Mouse (Mus musculus) CH12.LX (cell line): ENCODE data around the gene Plau. TPM values are rescaled to one million over a fixed set of nuclear protein-coding genes. Genes with fewer than 3 reads are reported as not detected.

Source experiments
- DNase-seq: peaks from one replicate; pipeline ENCODE4 v3.0.0-alpha.2; 2013; ENCODE audit errors: extremely low read depth
- H3K27ac ChIP-seq: 2 replicates; pipeline ENCODE4 v1.5.1; 2012; ENCODE audit warnings: low read depth, mild to moderate bottlenecking, control low read depth, moderate library complexity; ENCODE audit not compliant: insufficient read depth
- H3K27me3 ChIP-seq: replicated peaks from 2 replicates; pipeline ENCODE3; 2012; ENCODE audit warnings: inconsistent platforms
- H3K36me3 ChIP-seq, 2 experiments: replicated peaks in 1 of 2; 2 replicates each; pipeline versions ENCODE3 to v1.6.1; 2012; ENCODE audit warnings: inconsistent platforms in 1 of 2, low read length in 1 of 2, mild to moderate bottlenecking in 1 of 2, mixed read lengths in 1 of 2, moderate library complexity in 1 of 2; ENCODE audit not compliant: control insufficient read depth in 1 of 2, insufficient read depth in 1 of 2
- H3K4me1 ChIP-seq, 2 experiments: 2 replicates each; pipeline ENCODE4 v1.6.1; 2012; ENCODE audit warnings: inconsistent platforms in 1 of 2, moderate library complexity in 1 of 2; ENCODE audit not compliant: insufficient read depth in 2 of 2, control insufficient read depth in 1 of 2
- H3K4me2 ChIP-seq: 2 replicates; pipeline ENCODE4 v1.6.1; 2012; ENCODE audit warnings: low read depth, mild to moderate bottlenecking, control low read depth; ENCODE audit not compliant: poor library complexity, insufficient read depth, severe bottlenecking
- H3K4me3 ChIP-seq, 3 experiments: fragments of 150-350 bp in 1 of 3; sonication (generic) in 1 of 3; replicated peaks in 1 of 3; 2 replicates each; pipeline versions ENCODE3 to v1.5.1; 2011 to 2012; ENCODE audit warnings: low read depth in 2 of 3, low read length in 2 of 3, mild to moderate bottlenecking in 2 of 3, moderate library complexity in 2 of 3, control low read depth in 1 of 3, improper control_type of control experiment in 1 of 3, inconsistent platforms in 1 of 3, mixed read lengths in 1 of 3; ENCODE audit not compliant: poor library complexity in 1 of 3
- H3K79me2 ChIP-seq: replicated peaks from 2 replicates; pipeline ENCODE4 v1.6.1; 2012; ENCODE audit warnings: mild to moderate bottlenecking, moderate library complexity; ENCODE audit not compliant: control insufficient read depth, poor library complexity, insufficient read depth, severe bottlenecking; ENCODE audit errors: extremely low read depth
- H3K9ac ChIP-seq: 2 replicates; pipeline ENCODE4 v1.6.1; 2012; ENCODE audit warnings: low read depth, mild to moderate bottlenecking, control low read depth, moderate library complexity; ENCODE audit not compliant: insufficient read depth
- H3K9me3 ChIP-seq: replicated peaks from 2 replicates; pipeline ENCODE3; 2012; ENCODE audit warnings: low read length, inconsistent platforms, mixed read lengths
- BHLHE40 ChIP-seq: IDR thresholded peaks from 2 replicates; pipeline ENCODE4 v1.6.1; 2011; ENCODE audit warnings: mild to moderate bottlenecking, low read depth, low read length, improper control_type of control experiment
- CHD2 ChIP-seq: IDR thresholded peaks from 2 replicates; pipeline ENCODE4 v1.6.1; 2011; ENCODE audit warnings: low read length, improper control_type of control experiment
- CTCF ChIP-seq, 2 experiments: IDR thresholded peaks in 1 of 2; conservative IDR thresholded peaks in 1 of 2; 2 replicates each; pipeline ENCODE4 v1.5.1; 2011 to 2012; ENCODE audit warnings: low read depth in 2 of 2, low read length in 2 of 2, improper control_type of control experiment in 1 of 2, inconsistent platforms in 1 of 2, mild to moderate bottlenecking in 1 of 2, moderate library complexity in 1 of 2
- E2F4 ChIP-seq: IDR thresholded peaks from 2 replicates; pipeline ENCODE4 v1.6.1; 2011; ENCODE audit warnings: low read depth, low read length, improper control_type of control experiment; ENCODE audit not compliant: insufficient replicate concordance
- ETS1 ChIP-seq: conservative IDR thresholded peaks from 2 replicates; pipeline ENCODE4 v1.6.1; 2012; ENCODE audit warnings: low read depth, mild to moderate bottlenecking, inconsistent platforms, low read length, improper control_type of control experiment, moderate library complexity
- IRF4 ChIP-seq: IDR thresholded peaks from 2 replicates; pipeline ENCODE4 v1.6.1; 2014; ENCODE audit warnings: low read depth, mild to moderate bottlenecking, inconsistent platforms, low read length, improper control_type of control experiment
- JUND ChIP-seq: conservative IDR thresholded peaks from 2 replicates; pipeline ENCODE4 v1.6.1; 2011; ENCODE audit warnings: low read depth, low read length, improper control_type of control experiment
- MAFK ChIP-seq: IDR thresholded peaks from 2 replicates; pipeline ENCODE4 v1.6.1; 2011; ENCODE audit warnings: low read length, improper control_type of control experiment; ENCODE audit not compliant: insufficient replicate concordance
- MAZ ChIP-seq: IDR thresholded peaks from 2 replicates; pipeline ENCODE4 v1.6.1; 2012; ENCODE audit warnings: low read depth, mild to moderate bottlenecking, inconsistent platforms, low read length, improper control_type of control experiment, moderate library complexity
- MEF2A ChIP-seq: IDR thresholded peaks from 2 replicates; pipeline ENCODE4 v1.6.1; 2014; ENCODE audit warnings: low read depth, mild to moderate bottlenecking, inconsistent platforms, low read length, improper control_type of control experiment, borderline replicate concordance
- MXI1 ChIP-seq: IDR thresholded peaks from 2 replicates; pipeline ENCODE4 v1.6.1; 2011; ENCODE audit warnings: mild to moderate bottlenecking, low read depth, low read length, improper control_type of control experiment
- MYC ChIP-seq: IDR thresholded peaks from 2 replicates; pipeline ENCODE4 v1.6.1; 2011; ENCODE audit warnings: low read depth, mild to moderate bottlenecking, improper control_type of control experiment, low read length
- PAX5 ChIP-seq: IDR thresholded peaks from 2 replicates; pipeline ENCODE4 v1.6.1; 2012; ENCODE audit warnings: low read length, inconsistent platforms, mixed read lengths
- POLR2A ChIP-seq: IDR thresholded peaks from 2 replicates; pipeline ENCODE4 v1.6.1; 2011; ENCODE audit warnings: low read depth, mild to moderate bottlenecking, improper control_type of control experiment, low read length
- RAD21 ChIP-seq: IDR thresholded peaks from 2 replicates; pipeline ENCODE4 v1.6.1; 2011; ENCODE audit warnings: low read depth, mild to moderate bottlenecking, low read length, improper control_type of control experiment, moderate library complexity
- RCOR1 ChIP-seq: conservative IDR thresholded peaks from 2 replicates; pipeline ENCODE4 v1.6.1; 2012; ENCODE audit warnings: low read depth, mild to moderate bottlenecking, inconsistent platforms, low read length, improper control_type of control experiment
- SIN3A ChIP-seq: IDR thresholded peaks from 2 replicates; pipeline ENCODE4 v1.6.1; 2012; ENCODE audit warnings: low read length, improper control_type of control experiment, inconsistent platforms
- SMC3 ChIP-seq: IDR thresholded peaks from 2 replicates; pipeline ENCODE4 v1.6.1; 2011; ENCODE audit warnings: low read depth, low read length, improper control_type of control experiment
- TBP ChIP-seq: conservative IDR thresholded peaks from 2 replicates; pipeline ENCODE4 v1.6.1; 2011; ENCODE audit warnings: low read depth, low read length, improper control_type of control experiment
- TCF12 ChIP-seq: IDR thresholded peaks from 2 replicates; pipeline ENCODE4 v1.6.1; 2014; ENCODE audit warnings: low read depth, mild to moderate bottlenecking, inconsistent platforms, low read length, improper control_type of control experiment
- UBTF ChIP-seq: IDR thresholded peaks from 2 replicates; pipeline ENCODE4 v1.6.1; 2012; ENCODE audit warnings: low read depth, mild to moderate bottlenecking, inconsistent platforms, low read length, improper control_type of control experiment, moderate library complexity
- USF1 ChIP-seq: IDR thresholded peaks from 2 replicates; pipeline ENCODE4 v1.6.1; 2014; ENCODE audit warnings: low read depth, mild to moderate bottlenecking, inconsistent platforms, low read length, improper control_type of control experiment
- USF2 ChIP-seq: conservative IDR thresholded peaks from 2 replicates; pipeline ENCODE4 v1.6.1; 2011; ENCODE audit warnings: low read depth, low read length, improper control_type of control experiment
- ZC3H11A ChIP-seq: IDR thresholded peaks from 2 replicates; pipeline ENCODE4 v1.6.1; 2012; ENCODE audit warnings: low read depth, mild to moderate bottlenecking, inconsistent platforms, low read length, improper control_type of control experiment
- ZNF384 ChIP-seq: IDR thresholded peaks from 2 replicates; pipeline ENCODE4 v1.6.1; 2012; ENCODE audit warnings: low read depth, low read length, improper control_type of control experiment, inconsistent platforms
- dilution Hi-C: fragments of 300-500 bp; cut with MboI; formaldehyde crosslinking; loops from 2 replicates; pipeline ENCODE4 v1.14.3; 2020; ENCODE audit warnings: low sequenced_read_pairs; ENCODE audit not compliant: extremely low pct_unique_long_range_greater_than_20kb, extremely low pct_ligation_motif_present
- in situ Hi-C: fragments of 300-500 bp; cut with MboI; formaldehyde crosslinking; loops from 3 replicates; pipeline ENCODE4 v1.14.3; 2019; ENCODE audit warnings: low sequenced_read_pairs, low pct_ligation_motif_present, low pct_unique_long_range_greater_than_20kb, mixed read lengths
- polyA plus RNA-seq: library from polyadenylated mRNA; unstranded; fragments of >175 nt; gene quantifications from 2 replicates; pipeline ENCODE4 v1.2.1, GENCODE M21; 2012; ENCODE audit warnings: low read depth; ENCODE audit not compliant: insufficient read length
- total RNA-seq, 2 experiments: library from RNA; depleted of rRNA; stranded (reverse); fragments of 300-350 nt in 1 of 2; fragments of >200 nt in 1 of 2; gene quantifications; 2 replicates each; pipeline ENCODE4 v1.2.3; 2012 to 2014

Gene Plau
- total and polyA plus RNA-seq, 3 experiments, result 1.8 to 2.8 (median 2.4) TPM

GRCm38 (mm10) chr14:20886266-20886665 lies 49.8 kb downstream of the Plau start:
- Histone ChIP-seq H3K9me3 (no peaks in the 10 kb centered on the region), H3K27me3 (no peaks in the 10 kb centered on the region), H3K4me3 (peak overlapping the region in 1 of 3 experiments; percentile 18), H3K4me1 (peaks cover 6 to 33% of the 10 kb centered on the region in 2 experiments; a peak in 3 of 4 replicates), H3K9ac (0 out of 2 replicates have a peak overlapping the region, but pooled peaks have one; percentile 0), H3K79me2 (no peaks in the 10 kb centered on the region), H3K27ac (no peak overlapping the region), H3K4me2 (peak overlapping the region; percentile 46), H3K36me3 (no peaks in the 10 kb centered on the region)
- in situ Hi-C loops, result loop anchor here (10.0 kb wide), 1 partner anchor 109 kb away; no protein-coding TSS in a partner anchor
- dilution Hi-C loops, result no loop called here
- no peak for TF ChIP-seq ZC3H11A
- no peak for TF ChIP-seq MAFK
- TF ChIP-seq USF2, result no peak
- TF ChIP-seq RAD21, result peak; percentile 41
- TF ChIP-seq TCF12, result no peak
- no peak for TF ChIP-seq SIN3A
- 0 out of 2 replicates have a peak, but pooled peaks have one; percentile 20 for TF ChIP-seq POLR2A
- peak; percentile 47; the same call in 1 of the 2 replicates for TF ChIP-seq JUND
- peak; percentile 42; the same call in 1 of the 2 replicates for TF ChIP-seq MXI1
- 0 out of 2 replicates have a peak, but pooled peaks have one; percentile 37 for TF ChIP-seq BHLHE40
- 0 out of 2 replicates have a peak, but pooled peaks have one; percentile 40 for TF ChIP-seq MEF2A
- TF ChIP-seq UBTF, result no peak
- peak; percentile 53; the same call in 1 of the 2 replicates for TF ChIP-seq MYC
- peak; percentile 61; the same call in 1 of the 2 replicates for TF ChIP-seq IRF4
- peak; percentile 56 for TF ChIP-seq SMC3
- peak; percentile 61 to 77 for TF ChIP-seq CTCF (conservative IDR thresholded peaks at IDR 0.05 in 1 of 2, IDR thresholded peaks at IDR 0.05 in 1 of 2; ENCODE audit: low read depth in 2 of 2, low read length in 2 of 2)
- no peak for TF ChIP-seq ZNF384
- TF ChIP-seq TBP, result no peak
- peak; percentile 79 for DNase-seq

- no peak overlapping the region for H3K9ac ChIP-seq
- H3K4me3 ChIP-seq, result no peak overlapping the region
- H3K79me2 ChIP-seq, result no peaks in the 10 kb centered on the region
- no peak overlapping the region for H3K27ac ChIP-seq
- no peak overlapping the region for H3K4me2 ChIP-seq
- H3K4me1 ChIP-seq, result peaks cover 6 to 33% of the 10 kb centered on the region in 2 experiments; a peak in 3 of 4 replicates
- no peak for DNase-seq
- in situ Hi-C loops (loop anchor here (10.0 kb wide), 1 partner anchor 107 kb away; no protein-coding TSS in a partner anchor), dilution Hi-C loops (no loop called here)
- TF ChIP-seq USF2 (no peak), USF1 (no peak), E2F4 (no peak), MEF2A (no peak), PAX5 (no peak), CHD2 (no peak), POLR2A (no peak), RCOR1 (no peak), MAZ (no peak), SMC3 (no peak), MXI1 (no peak), TBP (no peak), ETS1 (no peak)
- no peaks in the 10 kb centered on the region for H3K36me3 ChIP-seq
- no peaks in the 10 kb centered on the region for H3K27me3 ChIP-seq
- H3K9me3 ChIP-seq, result no peaks in the 10 kb centered on the region
Observed at GRCm38 (mm10) chr14:20887541-20888085, 51.2 kb downstream of the Plau start.
